Mouse (Mus musculus): ENCODE measurements around the gene Plbd2.

- TF ChIP-seq GATA1 (IDR thresholded peaks at IDR 0.05; ENCODE audit: borderline replicate concordance, low read length), result no peak
- no peak for TF ChIP-seq FLI1 (IDR thresholded peaks at IDR 0.05; ENCODE audit: low read length)
These were observed 20.0 kb downstream of the Plbd2 start for GRCm38 (mm10) chr5:120483399-120483798.
